Mouse (Mus musculus) midbrain, embryonic 10.5 days (tissue): ENCODE results near the gene Syt11. TPM values are rescaled to one million over a fixed set of nuclear protein-coding genes. Genes with fewer than 3 reads are reported as not detected.
"Not testable (repeated sequence)": the region's sequence is repeated elsewhere in the genome, so short reads cannot be mapped to it uniquely, and the experiment has no call there.

Experiments used
- DNase-seq: peaks from one replicate; pipeline ENCODE4 v3.0.0-alpha.2; 2017; ENCODE audit warnings: low spot score
- H3K27ac ChIP-seq: fragments of 300-500 bp; sonication (generic); replicated peaks from 2 replicates; pipeline ENCODE4 v1.5.1; 2016; ENCODE audit warnings: mild to moderate bottlenecking
- H3K27me3 ChIP-seq: fragments of 300-500 bp; sonication (generic); 2 replicates; pipeline ENCODE4 v1.6.1; 2016; ENCODE audit warnings: low read depth, mild to moderate bottlenecking; ENCODE audit not compliant: poor library complexity, severe bottlenecking
- H3K36me3 ChIP-seq: fragments of 300-500 bp; sonication (generic); 2 replicates; pipeline ENCODE4 v1.6.1; 2016; ENCODE audit warnings: mild to moderate bottlenecking, moderate library complexity
- H3K4me1 ChIP-seq: fragments of 300-500 bp; sonication (generic); 2 replicates; pipeline ENCODE4 v1.6.1; 2016
- H3K4me3 ChIP-seq: fragments of 300-500 bp; sonication (generic); 2 replicates; pipeline ENCODE4 v1.5.1; 2016; ENCODE audit warnings: mild to moderate bottlenecking, moderate library complexity
- H3K9me3 ChIP-seq: fragments of 300-500 bp; sonication (generic); replicated peaks from 2 replicates; pipeline ENCODE4 v1.6.1; 2016; ENCODE audit warnings: mild to moderate bottlenecking
- WGBS: fragments of 180-500 bp; shearing (Covaris S2); methylation state at CpG from one replicate; pipeline ENCODE4 v1.1.7; 2016; 5-methylcytosine and 5-hydroxymethylcytosine counted together
- polyA plus RNA-seq: library from polyadenylated mRNA; unstranded; fragments of >200 nt; fragmentation: Nextera tagmentation; extraction: Ambion mirVana; gene quantifications from 2 replicates; pipeline ENCODE4 v1.2.1, GENCODE M21; 2016

The Syt11 gene
- polyA plus RNA-seq, 1 experiment from 2014 or later: 129 TPM

GRCm38 (mm10) chr3:88716399-88717197 lies 58.4 kb downstream of the Syt11 start, which contains the start of gene Rit1:
TSS of gene Rit1 (plus strand) at chr3:88716838.
- H3K36me3 ChIP-seq: peaks cover 67% of the 10 kb centered on the region
- WGBS: 3% methylated on average over 27 of the region's 27 CpGs
- peaks cover 17% of the 10 kb centered on the region for H3K4me1 ChIP-seq
- H3K27ac ChIP-seq: peak within 1 kb of the TSS; percentile 85
- H3K4me3 ChIP-seq: peak within 1 kb of the TSS; percentile 87
- no peaks in the 10 kb centered on the region for H3K9me3 ChIP-seq
- no peaks in the 10 kb centered on the region for H3K27me3 ChIP-seq
- DNase-seq: peak; percentile 80

GRCm38 (mm10) chr3:88715716-88716115 lies 59.2 kb downstream of the Syt11 start:
- DNase-seq, H3K27me3 ChIP-seq, H3K4me3 ChIP-seq, H3K27ac ChIP-seq, H3K9me3 ChIP-seq: not testable (repeated sequence)
- 87% methylated on average over 5 of the region's 5 CpGs for WGBS
- peaks cover 67% of the 10 kb centered on the region for H3K36me3 ChIP-seq
- peaks cover 17% of the 10 kb centered on the region for H3K4me1 ChIP-seq

GRCm38 (mm10) chr3:88714725-88715124 lies 60.2 kb downstream of the Syt11 start:
- WGBS: 77% methylated on average over 2 of the region's 2 CpGs
- H3K27me3 ChIP-seq: no peaks in the 10 kb centered on the region
- H3K36me3 ChIP-seq: peaks cover 67% of the 10 kb centered on the region
- peaks cover 17% of the 10 kb centered on the region for H3K4me1 ChIP-seq
- H3K9me3 ChIP-seq: no peaks in the 10 kb centered on the region
- DNase-seq: no peak
- no peak overlapping the region for H3K4me3 ChIP-seq
- no peak overlapping the region for H3K27ac ChIP-seq

GRCm38 (mm10) chr3:88713709-88714108 lies 61.3 kb downstream of the Syt11 start:
- DNase-seq: no peak
- Histone ChIP-seq H3K27ac (no peak overlapping the region), H3K9me3 (no peaks in the 10 kb centered on the region), H3K27me3 (no peaks in the 10 kb centered on the region), H3K36me3 (peaks cover 67% of the 10 kb centered on the region), H3K4me3 (no peak overlapping the region), H3K4me1 (peaks cover 17% of the 10 kb centered on the region)
- 98% methylated on average over 4 of the region's 4 CpGs for WGBS

- Histone ChIP-seq H3K9me3 (no peaks in the 10 kb centered on the region), H3K27ac (no peak overlapping the region), H3K4me1 (no peaks in the 10 kb centered on the region), H3K36me3 (peaks cover 99% of the 10 kb centered on the region), H3K27me3 (no peaks in the 10 kb centered on the region), H3K4me3 (no peak overlapping the region)
- DNase-seq: no peak
- WGBS: 77% methylated on average over 3 of the region's 3 CpGs
Observed at GRCm38 (mm10) chr3:88701222-88701621, 73.7 kb downstream of the Syt11 start.

- no peak for DNase-seq
- Histone ChIP-seq H3K27me3 (no peaks in the 10 kb centered on the region), H3K4me3 (no peak overlapping the region), H3K27ac (no peak overlapping the region), H3K36me3 (peaks cover 99% of the 10 kb centered on the region), H3K4me1 (no peaks in the 10 kb centered on the region), H3K9me3 (no peaks in the 10 kb centered on the region)
- 96% methylated on average over 3 of the region's 3 CpGs for WGBS
Observed at GRCm38 (mm10) chr3:88700247-88700646, 74.7 kb downstream of the Syt11 start.

- WGBS: 92% methylated on average over 6 of the region's 6 CpGs
Observed at GRCm38 (mm10) chr3:88698834-88699233, 76.1 kb downstream of the Syt11 start.

GRCm38 (mm10) chr3:88698051-88698450 lies 76.9 kb downstream of the Syt11 start:
- no peaks in the 10 kb centered on the region for H3K4me1 ChIP-seq
- no peak overlapping the region for H3K4me3 ChIP-seq
- H3K9me3 ChIP-seq: no peaks in the 10 kb centered on the region
- WGBS: 91% methylated on average over 1 of the region's 1 CpGs
- DNase-seq: no peak
- H3K36me3 ChIP-seq: peaks cover 99% of the 10 kb centered on the region
- no peak overlapping the region for H3K27ac ChIP-seq
- no peaks in the 10 kb centered on the region for H3K27me3 ChIP-seq

More at GRCm38 (mm10) chr3:88698834-88699233, 76.1 kb downstream of the Syt11 start:
- no peak overlapping the region for H3K27ac ChIP-seq
- peaks cover 99% of the 10 kb centered on the region for H3K36me3 ChIP-seq
- H3K4me1 ChIP-seq: no peaks in the 10 kb centered on the region
- H3K27me3 ChIP-seq: no peaks in the 10 kb centered on the region
- DNase-seq: no peak
- no peak overlapping the region for H3K4me3 ChIP-seq
- no peaks in the 10 kb centered on the region for H3K9me3 ChIP-seq

GRCm38 (mm10) chr3:88695545-88695944 lies 79.4 kb downstream of the Syt11 start:
- Histone ChIP-seq H3K4me1 (no peaks in the 10 kb centered on the region), H3K27me3 (no peaks in the 10 kb centered on the region), H3K9me3 (no peaks in the 10 kb centered on the region), H3K27ac (no peak overlapping the region), H3K36me3 (peaks cover 99% of the 10 kb centered on the region), H3K4me3 (no peak overlapping the region)
- DNase-seq: no peak

Other genes with a start within 250 kb of the Syt11 start
- 27.7 and 33.8 TPM in 2 replicates for gene Mex3a, start 242.8 kb downstream of the Syt11 start, polyA plus RNA-seq
- 0.49 and 0.79 TPM in 2 replicates for gene Rab25, start 226.9 kb downstream of the Syt11 start, polyA plus RNA-seq
- 175 and 192 TPM in 2 replicates for gene Lamtor2, start 222.1 kb downstream of the Syt11 start, polyA plus RNA-seq
- gene Ubqln4, start 221.4 kb downstream of the Syt11 start, polyA plus RNA-seq: 71.1 and 74.1 TPM in 2 replicates
- gene Ssr2, start 199.3 kb downstream of the Syt11 start, polyA plus RNA-seq: 201 and 207 TPM in 2 replicates
- 82.2 and 106 TPM in 2 replicates for gene Arhgef2, start 169.2 kb downstream of the Syt11 start, polyA plus RNA-seq
- gene Rxfp4, start 122.0 kb downstream of the Syt11 start, polyA plus RNA-seq: not detected in 2 replicates
- gene Khdc4, start 89.4 kb downstream of the Syt11 start, polyA plus RNA-seq: 95.5 and 102 TPM in 2 replicates
- 38.9 and 43.8 TPM in 2 replicates for gene Rit1, start 58.3 kb downstream of the Syt11 start, polyA plus RNA-seq
- gene Gon4l, start 60.1 kb upstream of the Syt11 start, polyA plus RNA-seq: 15.3 and 17.3 TPM in 2 replicates
- 68.9 and 70.8 TPM in 2 replicates for gene Msto1, start 138.8 kb upstream of the Syt11 start, polyA plus RNA-seq
- 13.4 and 14.3 TPM in 2 replicates for gene Ash1l, start 175.5 kb upstream of the Syt11 start, polyA plus RNA-seq
- 131 TPM in 2 replicates for gene Dap3, start 176.0 kb upstream of the Syt11 start, polyA plus RNA-seq